Mouse (Mus musculus): ENCODE measurements around the gene Dleu7. TPM values are rescaled to one million over a fixed set of nuclear protein-coding genes. Genes with fewer than 3 reads are reported as not detected.
A peak's percentile ranks its signal among the peaks of the same experiment; 100 is the strongest.

Gene Dleu7
- not detected in 2 replicates for total RNA-seq (2014; fragmentation: Nextera tagmentation)
- total RNA-seq (2017), result not detected in 2 replicates
- not detected in 2 replicates for polyA plus RNA-seq (2012)

- no peaks in the 10 kb centered on the region for H3K9me3 ChIP-seq (replicated peaks)
- DNase-seq (ENCODE audit: low spot score), result no peak
- peaks cover 20% of the 10 kb centered on the region for H3K27me3 ChIP-seq (ENCODE audit: insufficient read depth, low read length)
- peaks cover 4% of the 10 kb centered on the region for H3K4me1 ChIP-seq (ENCODE audit: insufficient read depth, low read depth, low read length)
- TF ChIP-seq CTCF (IDR thresholded peaks at IDR 0.05; ENCODE audit: low read depth, low read length) (no peak), GATA1 (IDR thresholded peaks at IDR 0.05; ENCODE audit: borderline replicate concordance, low read length) (no peak)
- H3K4me3 ChIP-seq (ENCODE audit: low read depth, low read length), result no peak within 1 kb of the TSS
- no peak for ATAC-seq (ENCODE audit: extremely low read depth, insufficient number of reproducible peaks, low FRiP score, poor library complexity, severe bottlenecking)
- no peaks in the 10 kb centered on the region for H3K36me3 ChIP-seq (replicated peaks)
Observed at GRCm38 (mm10) chr14:62292488-62293339, at the start of gene Dleu7, which contains the start of gene Rnaseh2b. Gene Dleu7, minus strand, starts transcription at chr14:62293047. Gene Rnaseh2b, plus strand, starts transcription at chr14:62292589.

- TF ChIP-seq CTCF (IDR thresholded peaks at IDR 0.05; ENCODE audit: low read depth, low read length), result no peak
- no peak for TF ChIP-seq GATA1 (IDR thresholded peaks at IDR 0.05; ENCODE audit: borderline replicate concordance, low read length)
- no peak for TF ChIP-seq GATA2 (IDR thresholded peaks at IDR 0.05; ENCODE audit: borderline replicate concordance, low read depth, low read length)
- no peak for TF ChIP-seq TAL1 (conservative IDR thresholded peaks at IDR 0.05; ENCODE audit: low read depth, low read length)
- no peak for TF ChIP-seq POLR2AphosphoS5 (IDR thresholded peaks at IDR 0.05; ENCODE audit: insufficient replicate concordance, low read depth, low read length)
- ATAC-seq (ENCODE audit: extremely low read depth, insufficient number of reproducible peaks, low FRiP score, poor library complexity, severe bottlenecking) (no peak), DNase-seq (ENCODE audit: low spot score) (no peak)
- Histone ChIP-seq H3K4me3 (ENCODE audit: low read depth, low read length) (no peak overlapping the region; the same call in 1 of the 2 replicates), H3K27me3 (ENCODE audit: insufficient read depth, low read length) (no peaks in the 10 kb centered on the region), H3K4me1 (ENCODE audit: insufficient read depth, low read depth, low read length) (peaks cover 50% of the 10 kb centered on the region), H3K36me3 (replicated peaks) (peaks cover 64% of the 10 kb centered on the region), H3K9me3 (replicated peaks) (no peaks in the 10 kb centered on the region)
Observed at GRCm38 (mm10) chr14:62341887-62342642, 49.2 kb upstream of the Dleu7 start.

- no peaks in the 10 kb centered on the region for H3K9me3 ChIP-seq (replicated peaks)
- ATAC-seq (ENCODE audit: extremely low read depth, insufficient number of reproducible peaks, low FRiP score, poor library complexity, severe bottlenecking) (no peak), DNase-seq (ENCODE audit: low spot score) (no peak)
- no peak overlapping the region for H3K4me3 ChIP-seq (ENCODE audit: low read depth, low read length)
- TF ChIP-seq GATA2 (IDR thresholded peaks at IDR 0.05; ENCODE audit: borderline replicate concordance, low read depth, low read length), result no peak
- TF ChIP-seq POLR2AphosphoS5 (IDR thresholded peaks at IDR 0.05; ENCODE audit: insufficient replicate concordance, low read depth, low read length), result no peak
- no peak for TF ChIP-seq GATA1 (IDR thresholded peaks at IDR 0.05; ENCODE audit: borderline replicate concordance, low read length)
- TF ChIP-seq CTCF (IDR thresholded peaks at IDR 0.05; ENCODE audit: low read depth, low read length), result no peak
- no peak for TF ChIP-seq TAL1 (conservative IDR thresholded peaks at IDR 0.05; ENCODE audit: low read depth, low read length)
- H3K4me1 ChIP-seq (ENCODE audit: insufficient read depth, low read depth, low read length), result peaks cover 62% of the 10 kb centered on the region
- H3K27me3 ChIP-seq (ENCODE audit: insufficient read depth, low read length), result no peaks in the 10 kb centered on the region
- peaks cover 68% of the 10 kb centered on the region for H3K36me3 ChIP-seq (replicated peaks)
Observed at GRCm38 (mm10) chr14:62339196-62339595, 46.3 kb upstream of the Dleu7 start.

GRCm38 (mm10) chr14:62333909-62334687, 41.3 kb upstream of the Dleu7 start:
- peak; percentile 29 for DNase-seq (ENCODE audit: low spot score)
- TF ChIP-seq GATA2 (IDR thresholded peaks at IDR 0.05; ENCODE audit: borderline replicate concordance, low read depth, low read length) (no peak), CTCF (IDR thresholded peaks at IDR 0.05; ENCODE audit: low read depth, low read length) (no peak), POLR2AphosphoS5 (IDR thresholded peaks at IDR 0.05; ENCODE audit: insufficient replicate concordance, low read depth, low read length) (no peak), GATA1 (IDR thresholded peaks at IDR 0.05; ENCODE audit: borderline replicate concordance, low read length) (no peak), TAL1 (conservative IDR thresholded peaks at IDR 0.05; ENCODE audit: low read depth, low read length) (no peak)
- Histone ChIP-seq H3K27me3 (ENCODE audit: insufficient read depth, low read length) (no peaks in the 10 kb centered on the region), H3K36me3 (replicated peaks) (peaks cover 45% of the 10 kb centered on the region), H3K4me3 (ENCODE audit: low read depth, low read length) (no peak overlapping the region; the same call in 1 of the 2 replicates), H3K4me1 (ENCODE audit: insufficient read depth, low read depth, low read length) (peaks cover 69% of the 10 kb centered on the region), H3K9me3 (replicated peaks) (no peaks in the 10 kb centered on the region)
- ATAC-seq (ENCODE audit: extremely low read depth, insufficient number of reproducible peaks, low FRiP score, poor library complexity, severe bottlenecking), result no peak

- Histone ChIP-seq H3K4me1 (ENCODE audit: insufficient read depth, low read depth, low read length) (peaks cover 62% of the 10 kb centered on the region), H3K27me3 (ENCODE audit: insufficient read depth, low read length) (no peaks in the 10 kb centered on the region), H3K9me3 (replicated peaks) (no peaks in the 10 kb centered on the region), H3K4me3 (ENCODE audit: low read depth, low read length) (peak overlapping the region; percentile 78), H3K36me3 (replicated peaks) (peaks cover 31% of the 10 kb centered on the region)
- peak; percentile 72 for ATAC-seq (ENCODE audit: extremely low read depth, insufficient number of reproducible peaks, low FRiP score, poor library complexity, severe bottlenecking)
- no peak for TF ChIP-seq POLR2AphosphoS5 (IDR thresholded peaks at IDR 0.05; ENCODE audit: insufficient replicate concordance, low read depth, low read length)
- TF ChIP-seq GATA1 (IDR thresholded peaks at IDR 0.05; ENCODE audit: borderline replicate concordance, low read length), result no peak
- no peak for TF ChIP-seq CTCF (IDR thresholded peaks at IDR 0.05; ENCODE audit: low read depth, low read length)
- TF ChIP-seq GATA2 (IDR thresholded peaks at IDR 0.05; ENCODE audit: borderline replicate concordance, low read depth, low read length), result no peak
- TF ChIP-seq TAL1 (conservative IDR thresholded peaks at IDR 0.05; ENCODE audit: low read depth, low read length), result no peak
- peak; percentile 82 for DNase-seq (ENCODE audit: low spot score)
Observed at GRCm38 (mm10) chr14:62331866-62332619, 39.2 kb upstream of the Dleu7 start.

Measured in G1E (cell line).